8 mouse cellular contexts compared by ENCODE assay signal in the genomic region with DNA sequence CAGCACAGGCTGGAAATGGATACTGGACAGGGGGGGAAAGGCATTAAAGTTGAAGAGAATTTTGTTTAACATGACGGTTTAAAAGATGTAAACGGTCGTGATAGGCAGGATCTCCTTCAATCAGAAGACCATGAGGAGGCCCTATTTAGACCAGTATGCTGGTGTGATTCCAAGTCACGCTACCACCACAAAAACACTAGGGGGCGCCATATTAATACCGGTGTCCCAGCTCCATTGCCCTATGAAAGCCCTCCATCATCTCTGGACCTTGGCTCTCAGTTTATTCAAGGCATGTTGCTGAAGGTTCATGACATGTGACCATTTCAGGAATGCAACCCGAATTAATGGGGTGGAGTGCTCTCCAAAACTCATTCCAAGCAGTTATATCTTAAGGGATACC.
DNase-seq lines count a peak whose midpoint lies in the region; ATAC-seq and TF ChIP-seq lines count a peak whose summit lies in the region.

No protein-coding gene starts in this region.

- 28% methylated on average over 7 of the region's 7 CpGs for WGBS in kidney, adult 2 months
- WGBS in kidney, embryonic 14.5 days = 35% methylated on average over 7 of the region's 7 CpGs
- WGBS in lung, embryonic 16.5 days = 27% methylated on average over 7 of the region's 7 CpGs
- WGBS in stomach, postnatal 0 days = 31% methylated on average over 7 of the region's 7 CpGs

- H3K27me3 ChIP-seq in kidney, adult 2 months (replicated peaks; ENCODE audit: control insufficient read depth, insufficient read depth, low read length) = no peaks in the 10 kb centered on the region
- no peaks in the 10 kb centered on the region for H3K27me3 ChIP-seq in kidney, embryonic 14.5 days (ENCODE audit: control insufficient read depth, insufficient read depth, low read length)
- H3K27me3 ChIP-seq in MEL (ENCODE audit: control insufficient read depth in 1 of 2, insufficient read depth in 2 of 2, low read length in 2 of 2) = no peaks in the 10 kb centered on the region; a peak in 1 of 4 replicates
- no peaks in the 10 kb centered on the region for H3K27me3 ChIP-seq in lung, embryonic 16.5 days (ENCODE audit: control insufficient read depth, insufficient read depth, low read depth, low read length)
- no peaks in the 10 kb centered on the region for H3K27me3 ChIP-seq in stomach, postnatal 0 days (ENCODE audit: control insufficient read depth, insufficient read depth, low read length)

- H3K27ac ChIP-seq in kidney, adult 2 months (ENCODE audit: insufficient read depth, low read depth, low read length) = no peak overlapping the region
- no peak overlapping the region for H3K27ac ChIP-seq in kidney, embryonic 14.5 days (ENCODE audit: low read depth, low read length)
- no peak overlapping the region for H3K27ac ChIP-seq in MEL (ENCODE audit: control insufficient read depth, low read depth, low read length)
- H3K27ac ChIP-seq in lung, embryonic 16.5 days (ENCODE audit: low read length) = no peak overlapping the region
- no peak overlapping the region for H3K27ac ChIP-seq in stomach, postnatal 0 days (replicated peaks)

- no peak overlapping the region for H3K4me2 ChIP-seq in kidney, embryonic 14.5 days (replicated peaks; ENCODE audit: low read depth, low read length)
- no peak overlapping the region for H3K4me2 ChIP-seq in lung, embryonic 16.5 days (ENCODE audit: low read depth, low read length)
- H3K4me2 ChIP-seq in stomach, postnatal 0 days (replicated peaks; ENCODE audit: low read depth) = no peak overlapping the region

- H3K9ac ChIP-seq in kidney, embryonic 14.5 days (ENCODE audit: low read depth, low read length) = no peak overlapping the region
- no peak overlapping the region for H3K9ac ChIP-seq in MEL (ENCODE audit: control insufficient read depth, low read depth, low read length, poor library complexity, severe bottlenecking)
- no peak overlapping the region for H3K9ac ChIP-seq in lung, embryonic 16.5 days (ENCODE audit: low read length)
- no peak overlapping the region for H3K9ac ChIP-seq in stomach, postnatal 0 days (ENCODE audit: low read length)

- H3K9me3 ChIP-seq in kidney, embryonic 14.5 days (ENCODE audit: control insufficient read depth, low read length) = no peaks in the 10 kb centered on the region
- no peaks in the 10 kb centered on the region for H3K9me3 ChIP-seq in MEL (replicated peaks; ENCODE audit: insufficient read depth, low read length)
- no peaks in the 10 kb centered on the region for H3K9me3 ChIP-seq in lung, embryonic 16.5 days (ENCODE audit: control insufficient read depth, low read length)
- no peaks in the 10 kb centered on the region for H3K9me3 ChIP-seq in stomach, postnatal 0 days (ENCODE audit: control insufficient read depth, low read length)

- TF ChIP-seq RAD21 in MEL (IDR thresholded peaks at IDR 0.05; ENCODE audit: low read depth, low read length) = peak; percentile 97

- peak; percentile 70 for TF ChIP-seq CTCF in kidney, adult 2 months (conservative IDR thresholded peaks at IDR 0.05; ENCODE audit: insufficient read depth, insufficient read length, low read depth, low read length)
- TF ChIP-seq CTCF in MEL (IDR thresholded peaks at IDR 0.05 in 2 of 3, conservative IDR thresholded peaks at IDR 0.05 in 1 of 3; ENCODE audit: control insufficient read depth in 1 of 3, insufficient read depth in 1 of 3, low read depth in 2 of 3, low read length in 3 of 3, poor library complexity in 1 of 3, severe bottlenecking in 1 of 3) = peak; percentile 77 to 95 (median 84)
- peak; percentile 81 for TF ChIP-seq CTCF in stomach, postnatal 0 days (IDR thresholded peaks at IDR 0.05; ENCODE audit: low read depth)

- no peak for TF ChIP-seq POLR2A in kidney, adult 2 months (IDR thresholded peaks at IDR 0.05; ENCODE audit: low read depth, low read length)
- TF ChIP-seq POLR2A in MEL (IDR thresholded peaks at IDR 0.05; ENCODE audit: control insufficient read depth in 1 of 2, insufficient read depth in 1 of 2, low read depth in 1 of 2, low read length in 2 of 2, poor library complexity in 1 of 2) = no peak

- DNase-seq in kidney, adult 2 months = peak; percentile 68
- DNase-seq in MEL (ENCODE audit: low read depth, low spot score) = peak; percentile 77
- DNase-seq in c-Kit-positive CD71-positive TER-119-positive erythroid progenitor cells, embryonic 14.5 days (ENCODE audit: low spot score) = peak; percentile 29
- peak; percentile 45 for DNase-seq in stomach, postnatal 0 days (ENCODE audit: low spot score)
- no peak for DNase-seq in T-cell, adult 2 months (ENCODE audit: low spot score)

- no peaks in the 10 kb centered on the region for H3K79me2 ChIP-seq in MEL (ENCODE audit: control insufficient read depth, insufficient read depth, low read length, poor library complexity)

- no peak overlapping the region for H3K4me3 ChIP-seq in kidney, adult 2 months (ENCODE audit: insufficient read depth, low read depth, low read length)
- no peak overlapping the region for H3K4me3 ChIP-seq in kidney, embryonic 14.5 days (ENCODE audit: low read length)
- no peak overlapping the region for H3K4me3 ChIP-seq in MEL (ENCODE audit: control insufficient read depth in 1 of 2, insufficient read depth in 1 of 2, low read depth in 2 of 2, low read length in 2 of 2)
- no peak overlapping the region for H3K4me3 ChIP-seq in lung, embryonic 16.5 days (ENCODE audit: low read length)
- no peak overlapping the region for H3K4me3 ChIP-seq in stomach, postnatal 0 days (ENCODE audit: low read depth, low read length)

- no peaks in the 10 kb centered on the region for H3K36me3 ChIP-seq in kidney, adult 2 months (ENCODE audit: control insufficient read depth, insufficient read depth, low read length)
- no peaks in the 10 kb centered on the region for H3K36me3 ChIP-seq in kidney, embryonic 14.5 days (ENCODE audit: control insufficient read depth, insufficient read depth, low read length)
- peaks cover 0 to 3% of the 10 kb centered on the region in 2 experiments; a peak in 1 of 4 replicates for H3K36me3 ChIP-seq in MEL (ENCODE audit: control insufficient read depth in 1 of 2, insufficient read depth in 2 of 2, low read length in 2 of 2)
- no peaks in the 10 kb centered on the region for H3K36me3 ChIP-seq in lung, embryonic 16.5 days (ENCODE audit: control insufficient read depth, insufficient read depth, low read length)
- no peaks in the 10 kb centered on the region for H3K36me3 ChIP-seq in stomach, postnatal 0 days (ENCODE audit: control insufficient read depth, insufficient read depth, low read length)

- no peaks in the 10 kb centered on the region for H3K4me1 ChIP-seq in kidney, adult 2 months (ENCODE audit: control insufficient read depth, insufficient read depth, low read length)
- no peaks in the 10 kb centered on the region; the same call in 1 of the 2 replicates for H3K4me1 ChIP-seq in kidney, embryonic 14.5 days (ENCODE audit: control insufficient read depth, insufficient read depth, low read length)
- peaks cover 0 to 9% of the 10 kb centered on the region in 2 experiments for H3K4me1 ChIP-seq in MEL (ENCODE audit: control insufficient read depth in 1 of 2, insufficient read depth in 2 of 2, low read length in 2 of 2)
- no peaks in the 10 kb centered on the region for H3K4me1 ChIP-seq in lung, embryonic 16.5 days (replicated peaks; ENCODE audit: control insufficient read depth, insufficient read depth, low read length)
- no peaks in the 10 kb centered on the region for H3K4me1 ChIP-seq in stomach, postnatal 0 days (replicated peaks; ENCODE audit: control insufficient read depth, insufficient read depth)

- no peak for TF ChIP-seq EP300 in MEL (IDR thresholded peaks at IDR 0.05; ENCODE audit: low read depth in 1 of 2, low read length in 2 of 2)
- no peak for TF ChIP-seq EP300 in stomach, postnatal 0 days (optimal IDR thresholded peaks at IDR 0.05)

- no peak for ATAC-seq in kidney, embryonic 14.5 days (ENCODE audit: low FRiP score, low TSS enrichment)
- ATAC-seq in hematopoietic stem cell, adult 5-6 weeks (replicated peaks in 1 of 2; ENCODE audit: insufficient read depth in 1 of 2, low FRiP score in 2 of 2, low TSS enrichment in 1 of 2, low read depth in 1 of 2, poor library complexity in 2 of 2, severe bottlenecking in 2 of 2) = peak; percentile 62 to 75; a peak in 3 of 4 replicates
- peak; percentile 47 for ATAC-seq in lung, embryonic 16.5 days (ENCODE audit: low read depth)
- 0 out of 2 replicates have a peak, but pooled peaks have one; percentile 12 for ATAC-seq in stomach, postnatal 0 days (ENCODE audit: low FRiP score, low TSS enrichment)

TF ChIP-seq in MEL, 35 proteins besides CTCF, POLR2A, EP300 and RAD21:
- TF ChIP-seq MYC (IDR thresholded peaks at IDR 0.05; ENCODE audit: low read depth, low read length) (0 out of 2 replicates have a peak, but pooled peaks have one; percentile 34), SMC3 (IDR thresholded peaks at IDR 0.05; ENCODE audit: low read depth, low read length) (peak; percentile 98), ZC3H11A (IDR thresholded peaks at IDR 0.05; ENCODE audit: low read depth, low read length) (peak; percentile 96), NRF1 (IDR thresholded peaks at IDR 0.05; ENCODE audit: insufficient read depth, low read depth, low read length, poor library complexity, severe bottlenecking) (no peak), MAX (IDR thresholded peaks at IDR 0.05; ENCODE audit: low read length) (no peak), USF1 (IDR thresholded peaks at IDR 0.05; ENCODE audit: low read depth, low read length) (0 out of 2 replicates have a peak, but pooled peaks have one; percentile 16), USF2 (IDR thresholded peaks at IDR 0.05; ENCODE audit: borderline replicate concordance in 1 of 2, insufficient read depth in 1 of 2, low read depth in 1 of 2, low read length in 2 of 2) (no peak), TCF12 (IDR thresholded peaks at IDR 0.05; ENCODE audit: low read depth, low read length) (0 out of 2 replicates have a peak, but pooled peaks have one; percentile 16)
